27 mouse cellular contexts compared by ENCODE assay signal in genomic region chr11:54717893-54718292, GRCm38 (mm10).
A peak's percentile ranks its signal among the peaks of the same experiment; 100 is the strongest.
DNase-seq lines count a peak whose midpoint lies in the region; ATAC-seq and TF ChIP-seq lines count a peak whose summit lies in the region.
"Had no signal": no experiment of that assay in that cellular context is flagged by ENCODE, and none has a peak within 500 bp of the region (broad histone marks: within the 10 kb centered on the region; RNA-seq: fewer than 3 reads in every experiment).

No protein-coding gene starts in this region.

- no peak overlapping the region for H3K4me3 ChIP-seq in midbrain, embryonic 14.5 days (replicated peaks; ENCODE audit: low read depth, low read length)
- no peak overlapping the region for H3K4me3 ChIP-seq in midbrain, embryonic 10.5 days
- no peak overlapping the region for H3K4me3 ChIP-seq in hindbrain, postnatal 0 days (ENCODE audit: low read length)
- H3K4me3 ChIP-seq: embryonic facial prominence, embryonic 15.5 days; gastrocnemius, adult 2 months; heart, embryonic 10.5 days; limb, embryonic 10.5 days; liver, embryonic 15.5 days; lung, embryonic 15.5 days; megakaryocyte, embryonic 14.5 days had no signal

- no peak overlapping the region for H3K9ac ChIP-seq in midbrain, embryonic 14.5 days (replicated peaks; ENCODE audit: low read length)
- no peak overlapping the region for H3K9ac ChIP-seq in hindbrain, postnatal 0 days (replicated peaks; ENCODE audit: low read length)
- H3K9ac ChIP-seq: embryonic facial prominence, embryonic 15.5 days; liver, embryonic 15.5 days; lung, embryonic 15.5 days had no signal

- no peak for ATAC-seq in midbrain, embryonic 14.5 days (ENCODE audit: low FRiP score, low TSS enrichment)
- no peak for ATAC-seq in hindbrain, postnatal 0 days
- ATAC-seq: forebrain, embryonic 14.5 days; intestine, embryonic 16.5 days; Patski had no signal

- H3K9me3 ChIP-seq in midbrain, embryonic 14.5 days (ENCODE audit: control insufficient read depth, low read length) = no peaks in the 10 kb centered on the region; the same call in 1 of the 2 replicates
- H3K9me3 ChIP-seq in midbrain, embryonic 10.5 days (replicated peaks) = peaks cover 3% of the 10 kb centered on the region; the same call in 1 of the 2 replicates
- no peaks in the 10 kb centered on the region for H3K9me3 ChIP-seq in hindbrain, postnatal 0 days (ENCODE audit: low read length)
- H3K9me3 ChIP-seq: embryonic facial prominence, embryonic 15.5 days; G1E; heart, embryonic 10.5 days; limb, embryonic 10.5 days; liver, embryonic 15.5 days; lung, embryonic 15.5 days; megakaryocyte, embryonic 14.5 days had no signal

- no peaks in the 10 kb centered on the region for H3K4me1 ChIP-seq in midbrain, embryonic 14.5 days (ENCODE audit: control insufficient read depth, insufficient read depth, low read length)
- no peaks in the 10 kb centered on the region for H3K4me1 ChIP-seq in midbrain, embryonic 10.5 days
- H3K4me1 ChIP-seq in hindbrain, postnatal 0 days (ENCODE audit: insufficient read depth, low read length) = 0 out of 2 replicates have a peak, but pooled peaks cover 5% of the 10 kb centered on the region
- H3K4me1 ChIP-seq: embryonic facial prominence, embryonic 15.5 days; limb, embryonic 10.5 days; liver, embryonic 15.5 days; lung, embryonic 15.5 days had no signal

- peaks cover 61% of the 10 kb centered on the region for H3K36me3 ChIP-seq in midbrain, embryonic 14.5 days (ENCODE audit: control insufficient read depth, insufficient read depth, low read length)
- H3K36me3 ChIP-seq in midbrain, embryonic 10.5 days = peaks cover 99% of the 10 kb centered on the region
- peaks cover 24% of the 10 kb centered on the region; the same call in 1 of the 2 replicates for H3K36me3 ChIP-seq in hindbrain, postnatal 0 days (ENCODE audit: insufficient read depth, low read length)

- H3K27me3 ChIP-seq in midbrain, embryonic 14.5 days (ENCODE audit: control insufficient read depth, insufficient read depth, low read length) = no peaks in the 10 kb centered on the region
- H3K27me3 ChIP-seq in midbrain, embryonic 10.5 days (ENCODE audit: low read depth, poor library complexity, severe bottlenecking) = no peaks in the 10 kb centered on the region
- H3K27me3 ChIP-seq in hindbrain, postnatal 0 days (ENCODE audit: insufficient read depth, low read length) = no peaks in the 10 kb centered on the region
- H3K27me3 ChIP-seq: CH12.LX; embryonic facial prominence, embryonic 15.5 days; liver, embryonic 15.5 days; lung, embryonic 15.5 days; megakaryocyte, embryonic 14.5 days; Patski had no signal

- H3K27ac ChIP-seq in midbrain, embryonic 14.5 days (replicated peaks; ENCODE audit: low read depth, low read length) = peak overlapping the region; percentile 38; the same call in 1 of the 2 replicates
- H3K27ac ChIP-seq in midbrain, embryonic 10.5 days (replicated peaks) = no peak overlapping the region
- peak overlapping the region; percentile 23; the same call in 1 of the 2 replicates for H3K27ac ChIP-seq in hindbrain, postnatal 0 days
- H3K27ac ChIP-seq: embryonic facial prominence, embryonic 15.5 days; gastrocnemius, adult 2 months; heart, embryonic 10.5 days; limb, embryonic 10.5 days; liver, embryonic 15.5 days; lung, embryonic 15.5 days had no signal

- DNase-seq in heart, adult 11 months = peak; percentile 70
- DNase-seq in heart, postnatal 36 days = no peak
- no peak for DNase-seq in midbrain, embryonic 14.5 days
- DNase-seq in midbrain, embryonic 10.5 days (ENCODE audit: low spot score) = no peak
- peak; percentile 57 to 71 for DNase-seq in cerebellum, postnatal 14 days
- DNase-seq in hindbrain, postnatal 0 days (ENCODE audit: low spot score) = peak; percentile 32
- no peak for DNase-seq in kidney, postnatal 14 days
- DNase-seq: B cell, adult 2 months; kidney, adult 9 months; kidney, postnatal 36 days; liver; lung, postnatal 36 days; right cerebral cortex, postnatal 25 days; spleen, adult 18-20 months; thymus, postnatal 14 days had no signal

- no peak overlapping the region for H3K4me2 ChIP-seq in midbrain, embryonic 14.5 days (ENCODE audit: low read length)
- no peak overlapping the region for H3K4me2 ChIP-seq in hindbrain, postnatal 0 days (ENCODE audit: low read depth, low read length)
- H3K4me2 ChIP-seq: embryonic facial prominence, embryonic 15.5 days; liver, embryonic 15.5 days; lung, embryonic 15.5 days had no signal

- TF ChIP-seq CTCF in hindbrain, postnatal 0 days (IDR thresholded peaks at IDR 0.05; ENCODE audit: low read depth) = no peak

- WGBS in midbrain, embryonic 14.5 days = 89% methylated on average over 3 of the region's 3 CpGs
- 89% methylated on average over 3 of the region's 3 CpGs for WGBS in midbrain, embryonic 10.5 days
- 56% methylated on average over 3 of the region's 3 CpGs for WGBS in hindbrain, postnatal 0 days

- intact Hi-C loops in heart, postnatal 36 days (cut with DNase I) = no loop called here

Comparison
In these comparisons a context has a peak if more than half of its experiments do, and no peak if none do; other contexts are left out.
1. DNase-seq: peak in heart, adult 11 months (single experiment), cerebellum, postnatal 14 days (2 of 2) and hindbrain, postnatal 0 days (single experiment); none in heart, postnatal 36 days (0 of 2), midbrain, embryonic 14.5 days (single experiment), midbrain, embryonic 10.5 days (single experiment) and kidney, postnatal 14 days (single experiment).